Mouse (Mus musculus): ENCODE measurements around the gene Gm49380.

GRCm38 (mm10) chr9:44031946-44032345 lies 81.4 kb downstream of the Gm49380 start:
- no peak for TF ChIP-seq POLR2A (IDR thresholded peaks at IDR 0.05; ENCODE audit: borderline replicate concordance, extremely low read depth, insufficient read depth, insufficient read length, poor library complexity, severe bottlenecking)
- TF ChIP-seq CTCF (IDR thresholded peaks at IDR 0.05; ENCODE audit: borderline replicate concordance, extremely low read depth, insufficient read depth, insufficient read length): no peak
